Mouse (Mus musculus): ENCODE measurements around the gene Mrpl49.

Gene Mrpl49

GRCm38 (mm10) chr19:6037695-6038094, 19.9 kb downstream of the Mrpl49 start:
- no peak for DNase-seq (ENCODE audit: low read depth)

- DNase-seq (ENCODE audit: low read depth) = no peak
These were observed 21.5 kb downstream of the Mrpl49 start for GRCm38 (mm10) chr19:6035966-6036585.

- no peak for DNase-seq (ENCODE audit: low read depth)
These were observed 26.9 kb downstream of the Mrpl49 start for GRCm38 (mm10) chr19:6030520-6031280.

GRCm38 (mm10) chr19:6029426-6029825, 28.2 kb downstream of the Mrpl49 start:
- no peak for DNase-seq (ENCODE audit: low read depth)

- no peak for DNase-seq (ENCODE audit: low read depth)
These were observed 28.6 kb downstream of the Mrpl49 start for GRCm38 (mm10) chr19:6028991-6029390.

- DNase-seq (ENCODE audit: low read depth) = no peak
These were observed 33.7 kb downstream of the Mrpl49 start for GRCm38 (mm10) chr19:6023930-6024329.

- no peak for DNase-seq (ENCODE audit: low read depth)
These were observed 34.5 kb downstream of the Mrpl49 start for GRCm38 (mm10) chr19:6023059-6023458.

GRCm38 (mm10) chr19:6020276-6020675, 37.3 kb downstream of the Mrpl49 start:
- DNase-seq (ENCODE audit: low read depth) = peak; percentile 73

GRCm38 (mm10) chr19:6018142-6019089, 39.2 kb downstream of the Mrpl49 start:
- peak; percentile 95 for DNase-seq (ENCODE audit: low read depth)

GRCm38 (mm10) chr19:6016532-6016931, 41.1 kb downstream of the Mrpl49 start:
- DNase-seq (ENCODE audit: low read depth) = peak; percentile 60

GRCm38 (mm10) chr19:6015511-6016315, 41.9 kb downstream of the Mrpl49 start, which contains the start of gene Capn1:
Gene Capn1 (minus strand): TSS chr19:6015897.
- peak; percentile 72 for DNase-seq (ENCODE audit: low read depth)

- peak; percentile 74 for DNase-seq (ENCODE audit: low read depth)
These were observed 42.5 kb downstream of the Mrpl49 start for GRCm38 (mm10) chr19:6014991-6015510.

GRCm38 (mm10) chr19:6013691-6014090, 43.9 kb downstream of the Mrpl49 start:
- no peak for DNase-seq (ENCODE audit: low read depth)

- DNase-seq (ENCODE audit: low read depth) = no peak
These were observed 48.4 kb downstream of the Mrpl49 start for GRCm38 (mm10) chr19:6009137-6009536.

- DNase-seq (ENCODE audit: low read depth) = no peak
These were observed 50.6 kb downstream of the Mrpl49 start for GRCm38 (mm10) chr19:6007013-6007412.

- no peak for DNase-seq (ENCODE audit: low read depth)
These were observed 52.0 kb downstream of the Mrpl49 start for GRCm38 (mm10) chr19:6005541-6005940.

All from 416B (cell line).